Mouse (Mus musculus) left cerebral cortex, adult 8-10 months (tissue): ENCODE data around the gene Kif1bp. TPM values are rescaled to one million over a fixed set of nuclear protein-coding genes. Genes with fewer than 3 reads are reported as not detected.

Source experiments
- DNase-seq, 2 experiments: peaks; one replicate each; pipeline ENCODE4 v3.0.0; 2022; ENCODE audit warnings: low spot score in 2 of 2
- total RNA-seq, 4 experiments: library from RNA; stranded (reverse); gene quantifications; 2 replicates each; pipeline ENCODE4 v1.2.4; 2022

The Kif1bp gene
- total RNA-seq, 4 experiments from 2014 or later = 161 to 183 (median 170) TPM

- DNase-seq = no peak
Observed at GRCm38 (mm10) chr10:62556558-62556901, 21.7 kb downstream of the Kif1bp start.

- DNase-seq = no peak
Observed at GRCm38 (mm10) chr10:62555705-62556557, 22.3 kb downstream of the Kif1bp start.

- DNase-seq = no peak
Observed at GRCm38 (mm10) chr10:62553611-62554091, 24.6 kb downstream of the Kif1bp start.

- DNase-seq = peak in 1 of 2 experiments; percentile 52
Observed at GRCm38 (mm10) chr10:62550787-62551300, 27.4 kb downstream of the Kif1bp start.

GRCm38 (mm10) chr10:62549523-62550166 is 28.6 kb downstream of the Kif1bp start:
- DNase-seq = peak in 1 of 2 experiments; percentile 38

GRCm38 (mm10) chr10:62546441-62546840 is 31.8 kb downstream of the Kif1bp start:
- no peak for DNase-seq

GRCm38 (mm10) chr10:62545759-62546158 is 32.5 kb downstream of the Kif1bp start:
- DNase-seq = no peak

- DNase-seq = no peak
Observed at GRCm38 (mm10) chr10:62544316-62544715, 33.9 kb downstream of the Kif1bp start.

GRCm38 (mm10) chr10:62543399-62543808 is 34.9 kb downstream of the Kif1bp start:
- DNase-seq = no peak

- DNase-seq = no peak
Observed at GRCm38 (mm10) chr10:62542928-62543327, 35.3 kb downstream of the Kif1bp start.

GRCm38 (mm10) chr10:62542507-62542906 is 35.8 kb downstream of the Kif1bp start:
- DNase-seq = no peak

GRCm38 (mm10) chr10:62541499-62541898 is 36.8 kb downstream of the Kif1bp start:
- DNase-seq = no peak

GRCm38 (mm10) chr10:62540800-62541199 is 37.5 kb downstream of the Kif1bp start:
- DNase-seq = no peak

- DNase-seq = no peak
Observed at GRCm38 (mm10) chr10:62534509-62534908, 43.7 kb downstream of the Kif1bp start.

GRCm38 (mm10) chr10:62532832-62533231 is 45.4 kb downstream of the Kif1bp start:
- DNase-seq = no peak

GRCm38 (mm10) chr10:62530183-62530582 is 48.1 kb downstream of the Kif1bp start:
- DNase-seq = no peak

GRCm38 (mm10) chr10:62527351-62527750 is 50.9 kb downstream of the Kif1bp start, which contains the start of gene Srgn:
Gene Srgn, minus strand, starts transcription at chr10:62527451.
- DNase-seq = no peak

GRCm38 (mm10) chr10:62522346-62522950 is 55.8 kb downstream of the Kif1bp start:
- no peak for DNase-seq

GRCm38 (mm10) chr10:62521763-62522162 is 56.5 kb downstream of the Kif1bp start:
- DNase-seq = no peak

- DNase-seq = no peak
Observed at GRCm38 (mm10) chr10:62520911-62521310, 57.3 kb downstream of the Kif1bp start.

- DNase-seq = no peak
Observed at GRCm38 (mm10) chr10:62517511-62517910, 60.7 kb downstream of the Kif1bp start.

- no peak for DNase-seq
Observed at GRCm38 (mm10) chr10:62512855-62513254, 65.4 kb downstream of the Kif1bp start.
